Mouse (Mus musculus): ENCODE data around the gene Zfp385c. TPM values are rescaled to one million over a fixed set of nuclear protein-coding genes. Genes with fewer than 3 reads are reported as not detected.

Zfp385c gene
- polyA plus RNA-seq, 1 experiment from 2014 or later = 0.26 TPM

DNA sequence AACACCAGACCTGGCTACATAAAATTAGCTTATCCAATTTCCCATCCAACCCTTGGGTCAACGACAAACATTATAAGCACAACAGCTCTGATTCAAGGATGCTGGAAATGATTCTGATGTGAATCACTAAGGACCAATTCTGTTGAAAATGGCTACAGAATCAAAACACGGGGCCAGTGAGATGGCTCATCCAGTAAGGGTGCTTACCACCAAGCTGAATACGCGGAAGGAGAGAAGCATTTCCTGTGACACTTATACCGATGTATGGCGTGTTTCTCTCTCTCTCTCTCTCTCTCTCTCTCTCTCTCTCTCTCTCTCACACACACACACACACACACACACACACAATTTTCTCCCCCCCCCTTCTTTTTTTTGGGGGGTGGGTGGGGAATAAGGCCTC, 85.1 kb downstream of the Zfp385c start:
- Histone ChIP-seq H3K27me3 (ENCODE audit: control insufficient read depth, insufficient read depth, low read length) (no peaks in the 10 kb centered on the region), H3K4me1 (ENCODE audit: control insufficient read depth in 2 of 2, insufficient read depth in 2 of 2, low read length in 2 of 2) (peaks cover 8 to 45% of the 10 kb centered on the region in 2 experiments), H3K9me3 (ENCODE audit: control insufficient read depth, low read length) (no peaks in the 10 kb centered on the region), H3K36me3 (ENCODE audit: control insufficient read depth, insufficient read depth, low read length) (peaks cover 18% of the 10 kb centered on the region), H3K9ac (ENCODE audit: low read length) (no peak overlapping the region), H3K4me2 (ENCODE audit: low read length) (no peak overlapping the region), H3K4me3 (ENCODE audit: control insufficient read depth in 1 of 2, insufficient read depth in 1 of 2, low read depth in 1 of 2, low read length in 2 of 2) (no peak overlapping the region), H3K27ac (replicated peaks in 1 of 2; ENCODE audit: control insufficient read depth in 1 of 2, insufficient read depth in 1 of 2, low read depth in 2 of 2, low read length in 2 of 2) (no peak overlapping the region)
- no peak for ATAC-seq (ENCODE audit: insufficient number of reproducible peaks, insufficient read depth, low FRiP score, low read depth)
- WGBS = 90% methylated on average over 6 of the region's 6 CpGs

DNA sequence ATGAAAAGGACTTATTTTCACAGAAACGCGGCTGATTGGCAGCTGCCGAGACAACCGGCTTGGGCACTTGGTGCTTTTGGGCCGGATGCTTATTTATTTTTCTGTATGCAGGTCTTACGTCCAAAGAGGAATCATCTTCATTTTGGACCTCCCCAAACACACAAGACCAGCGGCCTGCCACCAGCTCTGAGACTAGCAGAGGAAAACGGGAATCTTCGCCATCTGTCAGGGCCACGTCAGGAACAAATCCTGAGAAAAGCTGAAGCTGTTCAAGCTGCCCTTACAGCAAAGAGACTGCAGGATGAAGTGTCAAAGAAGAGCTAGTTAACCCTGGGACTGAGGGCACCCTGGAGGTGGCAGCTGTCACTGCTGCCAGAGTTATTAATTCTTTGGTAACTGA, 86.8 kb downstream of the Zfp385c start:
- ATAC-seq (ENCODE audit: insufficient number of reproducible peaks, insufficient read depth, low FRiP score, low read depth) = no peak
- H3K27me3 ChIP-seq (ENCODE audit: control insufficient read depth, insufficient read depth, low read length) = no peaks in the 10 kb centered on the region
- peaks cover 35% of the 10 kb centered on the region for H3K36me3 ChIP-seq (ENCODE audit: control insufficient read depth, insufficient read depth, low read length)
- H3K4me1 ChIP-seq (ENCODE audit: control insufficient read depth in 2 of 2, insufficient read depth in 2 of 2, low read length in 2 of 2) = peaks cover 8 to 29% of the 10 kb centered on the region in 2 experiments
- no peak overlapping the region for H3K4me3 ChIP-seq (ENCODE audit: control insufficient read depth in 1 of 2, insufficient read depth in 1 of 2, low read depth in 1 of 2, low read length in 2 of 2)
- 92% methylated on average over 10 of the region's 10 CpGs for WGBS
- H3K9ac ChIP-seq (ENCODE audit: low read length) = no peak overlapping the region
- H3K27ac ChIP-seq (replicated peaks in 1 of 2; ENCODE audit: control insufficient read depth in 1 of 2, insufficient read depth in 1 of 2, low read depth in 2 of 2, low read length in 2 of 2) = no peak overlapping the region
- H3K4me2 ChIP-seq (ENCODE audit: low read length) = no peak overlapping the region
- H3K9me3 ChIP-seq (ENCODE audit: control insufficient read depth, low read length) = no peaks in the 10 kb centered on the region

DNA sequence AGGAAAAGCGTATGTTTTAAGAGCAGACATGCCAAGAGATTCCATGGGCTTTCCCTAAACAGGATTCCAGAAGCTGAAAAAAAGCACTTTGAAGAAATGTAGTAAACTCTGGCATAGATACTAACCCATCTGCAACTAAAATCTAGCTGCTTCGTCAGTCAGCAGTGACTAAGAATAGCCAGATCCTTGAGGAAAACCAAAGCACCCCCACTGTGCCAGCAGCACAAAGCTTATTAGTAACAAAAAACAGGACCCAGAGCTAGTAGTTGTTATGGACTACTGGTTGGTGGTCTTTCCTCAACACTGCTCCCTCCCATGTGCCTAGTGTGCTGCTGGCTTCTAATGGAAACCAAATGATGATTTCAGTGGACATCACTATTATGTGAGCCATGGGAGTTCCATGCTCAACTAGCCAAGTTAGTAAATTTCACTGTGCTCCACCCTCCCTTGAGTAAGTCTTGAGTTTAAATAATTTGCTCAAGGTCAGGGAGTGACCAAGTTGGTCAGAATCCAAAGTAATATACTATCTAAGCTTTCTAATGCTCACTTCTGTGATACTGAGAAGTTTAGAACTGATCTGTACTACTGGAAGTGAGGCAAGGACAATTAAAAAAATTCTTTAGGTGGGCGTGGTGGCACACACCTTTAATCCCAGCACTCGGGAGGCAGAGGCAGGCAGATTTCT, 87.8 kb downstream of the Zfp385c start:
- H3K27me3 ChIP-seq (ENCODE audit: control insufficient read depth, insufficient read depth, low read length) = no peaks in the 10 kb centered on the region
- ATAC-seq (ENCODE audit: insufficient number of reproducible peaks, insufficient read depth, low FRiP score, low read depth) = no peak
- peaks cover 45% of the 10 kb centered on the region for H3K36me3 ChIP-seq (ENCODE audit: control insufficient read depth, insufficient read depth, low read length)
- no peak overlapping the region for H3K4me3 ChIP-seq (ENCODE audit: control insufficient read depth in 1 of 2, insufficient read depth in 1 of 2, low read depth in 1 of 2, low read length in 2 of 2)
- peak overlapping the region in 1 of 2 experiments; percentile 24; a peak in 2 of 4 replicates for H3K27ac ChIP-seq (replicated peaks in 1 of 2; ENCODE audit: control insufficient read depth in 1 of 2, insufficient read depth in 1 of 2, low read depth in 2 of 2, low read length in 2 of 2)
- H3K9ac ChIP-seq (ENCODE audit: low read length) = no peak overlapping the region
- 70% methylated on average over 4 of the region's 4 CpGs for WGBS
- no peaks in the 10 kb centered on the region for H3K9me3 ChIP-seq (ENCODE audit: control insufficient read depth, low read length)
- H3K4me2 ChIP-seq (ENCODE audit: low read length) = no peak overlapping the region
- peaks cover 2 to 19% of the 10 kb centered on the region in 2 experiments for H3K4me1 ChIP-seq (ENCODE audit: control insufficient read depth in 2 of 2, insufficient read depth in 2 of 2, low read length in 2 of 2)

DNA sequence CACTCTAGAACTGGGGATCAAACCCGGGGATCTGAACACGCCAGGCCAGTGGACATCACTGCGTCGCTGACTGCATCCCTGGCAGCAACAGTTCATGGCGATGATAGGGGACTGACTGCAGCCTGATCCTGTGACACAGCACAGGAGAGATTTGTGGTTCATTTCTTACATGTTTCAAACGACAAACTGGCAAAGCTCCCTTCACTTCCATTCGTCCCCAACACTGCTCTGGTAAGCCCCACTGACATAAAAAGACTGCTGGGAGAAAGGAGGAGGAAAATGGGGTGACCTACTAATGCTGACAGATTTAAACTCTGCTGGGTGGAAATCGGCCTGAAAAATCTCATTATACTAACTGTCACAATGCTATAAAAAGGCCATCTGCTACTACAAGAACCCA, 88.4 kb downstream of the Zfp385c start:
- Histone ChIP-seq H3K27me3 (ENCODE audit: control insufficient read depth, insufficient read depth, low read length) (no peaks in the 10 kb centered on the region), H3K9me3 (ENCODE audit: control insufficient read depth, low read length) (no peaks in the 10 kb centered on the region), H3K4me3 (ENCODE audit: control insufficient read depth in 1 of 2, insufficient read depth in 1 of 2, low read depth in 1 of 2, low read length in 2 of 2) (no peak overlapping the region), H3K27ac (replicated peaks in 1 of 2; ENCODE audit: control insufficient read depth in 1 of 2, insufficient read depth in 1 of 2, low read depth in 2 of 2, low read length in 2 of 2) (peak overlapping the region in 1 of 2 experiments; percentile 5; a peak in 2 of 4 replicates), H3K36me3 (ENCODE audit: control insufficient read depth, insufficient read depth, low read length) (peaks cover 50% of the 10 kb centered on the region), H3K4me1 (ENCODE audit: control insufficient read depth in 2 of 2, insufficient read depth in 2 of 2, low read length in 2 of 2) (peaks cover 2 to 13% of the 10 kb centered on the region in 2 experiments), H3K9ac (ENCODE audit: low read length) (no peak overlapping the region), H3K4me2 (ENCODE audit: low read length) (no peak overlapping the region)
- no peak for ATAC-seq (ENCODE audit: insufficient number of reproducible peaks, insufficient read depth, low FRiP score, low read depth)
- 60% methylated on average over 8 of the region's 8 CpGs for WGBS

DNA sequence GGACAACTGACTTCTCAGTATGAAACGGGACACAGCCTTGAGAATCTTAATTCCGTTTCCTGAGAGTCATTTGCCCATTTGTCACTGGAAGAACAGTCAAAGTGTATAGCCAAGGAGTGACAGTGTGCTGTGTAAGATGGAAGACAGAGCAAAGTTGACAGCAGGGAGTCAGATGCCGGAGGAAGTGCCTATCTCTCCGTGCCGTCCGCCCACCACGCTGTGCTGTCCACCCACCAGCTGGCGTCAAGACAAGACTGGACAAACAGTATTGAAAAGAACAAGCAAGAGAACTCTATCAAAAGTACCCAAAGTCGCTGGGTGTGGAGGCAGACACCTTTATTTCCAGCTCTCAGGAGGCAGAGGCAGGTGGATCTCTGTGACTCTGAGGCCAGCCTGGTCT, 89.1 kb downstream of the Zfp385c start:
- peaks cover 50% of the 10 kb centered on the region for H3K36me3 ChIP-seq (ENCODE audit: control insufficient read depth, insufficient read depth, low read length)
- H3K9me3 ChIP-seq (ENCODE audit: control insufficient read depth, low read length) = no peaks in the 10 kb centered on the region
- 55% methylated on average over 9 of the region's 9 CpGs for WGBS
- H3K4me3 ChIP-seq (ENCODE audit: control insufficient read depth in 1 of 2, insufficient read depth in 1 of 2, low read depth in 1 of 2, low read length in 2 of 2) = no peak overlapping the region
- no peak overlapping the region; a peak in 1 of 4 replicates for H3K27ac ChIP-seq (replicated peaks in 1 of 2; ENCODE audit: control insufficient read depth in 1 of 2, insufficient read depth in 1 of 2, low read depth in 2 of 2, low read length in 2 of 2)
- no peak overlapping the region for H3K4me2 ChIP-seq (ENCODE audit: low read length)
- H3K4me1 ChIP-seq (ENCODE audit: control insufficient read depth in 2 of 2, insufficient read depth in 2 of 2, low read length in 2 of 2) = peaks cover 2 to 10% of the 10 kb centered on the region in 2 experiments
- ATAC-seq (ENCODE audit: insufficient number of reproducible peaks, insufficient read depth, low FRiP score, low read depth) = no peak
- no peak overlapping the region for H3K9ac ChIP-seq (ENCODE audit: low read length)
- H3K27me3 ChIP-seq (ENCODE audit: control insufficient read depth, insufficient read depth, low read length) = no peaks in the 10 kb centered on the region

DNA sequence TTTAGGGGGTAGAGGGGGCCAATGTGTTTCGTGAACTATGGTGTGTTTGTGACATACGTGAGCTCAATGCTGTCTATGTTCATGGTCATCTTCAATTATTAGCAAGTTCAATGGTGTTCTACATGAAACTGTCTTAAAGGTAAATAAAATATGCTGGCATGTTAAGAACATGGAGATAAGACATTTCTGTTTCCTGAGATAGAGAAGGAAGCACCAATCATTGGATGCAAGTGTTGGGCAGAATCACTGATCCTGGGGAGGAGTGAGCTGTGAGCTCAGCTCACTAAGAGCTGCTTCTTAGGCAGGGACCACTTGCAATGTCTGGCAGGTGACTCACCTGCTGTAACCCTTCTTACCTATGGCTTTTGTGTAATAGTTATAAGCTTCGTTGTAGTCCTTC, 90.9 kb downstream of the Zfp385c start:
- no peak for ATAC-seq (ENCODE audit: insufficient number of reproducible peaks, insufficient read depth, low FRiP score, low read depth)
- Histone ChIP-seq H3K36me3 (ENCODE audit: control insufficient read depth, insufficient read depth, low read length) (peaks cover 61% of the 10 kb centered on the region), H3K9ac (ENCODE audit: low read length) (no peak overlapping the region), H3K4me2 (ENCODE audit: low read length) (no peak overlapping the region), H3K27ac (replicated peaks in 1 of 2; ENCODE audit: control insufficient read depth in 1 of 2, insufficient read depth in 1 of 2, low read depth in 2 of 2, low read length in 2 of 2) (no peak overlapping the region), H3K4me1 (ENCODE audit: control insufficient read depth in 2 of 2, insufficient read depth in 2 of 2, low read length in 2 of 2) (peaks cover 2 to 10% of the 10 kb centered on the region in 2 experiments), H3K4me3 (ENCODE audit: control insufficient read depth in 1 of 2, insufficient read depth in 1 of 2, low read depth in 1 of 2, low read length in 2 of 2) (no peak overlapping the region), H3K27me3 (ENCODE audit: control insufficient read depth, insufficient read depth, low read length) (no peaks in the 10 kb centered on the region), H3K9me3 (ENCODE audit: control insufficient read depth, low read length) (no peaks in the 10 kb centered on the region)
- WGBS = 95% methylated on average over 3 of the region's 3 CpGs

DNA sequence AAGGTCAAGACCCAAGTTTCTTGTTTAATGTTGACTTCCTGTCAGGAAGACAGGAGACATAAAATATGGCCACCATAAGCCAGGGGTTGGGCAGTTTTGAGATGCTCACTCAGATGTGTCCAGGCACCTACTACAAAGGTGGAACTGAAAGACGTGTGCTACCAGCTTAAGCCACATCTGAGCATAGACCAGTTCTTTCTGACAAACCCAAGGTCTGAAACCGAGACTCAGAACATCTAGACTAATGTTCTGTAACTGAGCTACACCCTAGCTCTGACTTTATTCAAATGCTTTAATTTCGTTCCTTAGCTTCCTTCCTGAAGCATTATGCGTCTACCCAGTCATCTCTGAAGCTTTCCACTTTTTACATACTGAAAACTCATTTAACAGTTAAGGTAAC, 94.2 kb downstream of the Zfp385c start:
- peaks cover 91% of the 10 kb centered on the region for H3K36me3 ChIP-seq (ENCODE audit: control insufficient read depth, insufficient read depth, low read length)
- 93% methylated on average over 4 of the region's 4 CpGs for WGBS

DNA sequence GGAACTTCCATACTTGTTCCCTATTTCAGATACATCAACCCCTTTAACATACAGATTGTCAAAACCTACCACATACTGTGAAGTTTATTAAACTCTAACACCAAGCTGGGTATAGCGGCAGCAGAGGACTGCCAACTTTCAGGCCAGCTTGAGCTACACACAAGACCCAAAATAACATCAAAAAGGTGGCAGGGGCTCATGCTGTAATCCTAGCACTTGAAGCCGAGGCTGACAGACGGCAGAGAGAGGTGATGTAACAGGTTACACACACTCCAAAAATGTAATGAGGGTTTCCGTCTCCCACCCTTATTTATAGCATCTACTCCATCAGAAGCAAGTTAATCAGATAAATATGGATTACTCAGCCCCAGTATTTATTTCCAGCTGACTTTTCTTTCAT, 96.7 kb downstream of the Zfp385c start:
- WGBS = 38% methylated on average over 4 of the region's 4 CpGs
- peaks cover 0 to 12% of the 10 kb centered on the region in 2 experiments; a peak in 3 of 4 replicates for H3K4me1 ChIP-seq (ENCODE audit: control insufficient read depth in 2 of 2, insufficient read depth in 2 of 2, low read length in 2 of 2)
- ATAC-seq (ENCODE audit: insufficient number of reproducible peaks, insufficient read depth, low FRiP score, low read depth) = no peak
- H3K4me2 ChIP-seq (ENCODE audit: low read length) = no peak overlapping the region
- 0 out of 2 replicates have a peak overlapping the region, but pooled peaks have one; percentile 2 for H3K9ac ChIP-seq (ENCODE audit: low read length)
- H3K9me3 ChIP-seq (ENCODE audit: control insufficient read depth, low read length) = no peaks in the 10 kb centered on the region
- no peaks in the 10 kb centered on the region for H3K27me3 ChIP-seq (ENCODE audit: control insufficient read depth, insufficient read depth, low read length)
- no peak overlapping the region for H3K4me3 ChIP-seq (ENCODE audit: control insufficient read depth in 1 of 2, insufficient read depth in 1 of 2, low read depth in 1 of 2, low read length in 2 of 2)
- H3K36me3 ChIP-seq (ENCODE audit: control insufficient read depth, insufficient read depth, low read length) = peaks cover 99% of the 10 kb centered on the region
- no peak overlapping the region; a peak in 2 of 4 replicates for H3K27ac ChIP-seq (replicated peaks in 1 of 2; ENCODE audit: control insufficient read depth in 1 of 2, insufficient read depth in 1 of 2, low read depth in 2 of 2, low read length in 2 of 2)

More for the DNA sequence above, 94.2 kb downstream of the Zfp385c start:
- Histone ChIP-seq H3K4me3 (ENCODE audit: control insufficient read depth in 1 of 2, insufficient read depth in 1 of 2, low read depth in 1 of 2, low read length in 2 of 2) (no peak overlapping the region), H3K9ac (ENCODE audit: low read length) (no peak overlapping the region), H3K9me3 (ENCODE audit: control insufficient read depth, low read length) (no peaks in the 10 kb centered on the region), H3K27me3 (ENCODE audit: control insufficient read depth, insufficient read depth, low read length) (no peaks in the 10 kb centered on the region), H3K4me2 (ENCODE audit: low read length) (no peak overlapping the region), H3K27ac (replicated peaks in 1 of 2; ENCODE audit: control insufficient read depth in 1 of 2, insufficient read depth in 1 of 2, low read depth in 2 of 2, low read length in 2 of 2) (no peak overlapping the region), H3K4me1 (ENCODE audit: control insufficient read depth in 2 of 2, insufficient read depth in 2 of 2, low read length in 2 of 2) (peaks cover 0 to 12% of the 10 kb centered on the region in 2 experiments; a peak in 3 of 4 replicates)
- ATAC-seq (ENCODE audit: insufficient number of reproducible peaks, insufficient read depth, low FRiP score, low read depth) = no peak

All from heart, embryonic 14.5 days (tissue).